8 mouse cellular contexts compared by ENCODE assay signal in the genomic region with DNA sequence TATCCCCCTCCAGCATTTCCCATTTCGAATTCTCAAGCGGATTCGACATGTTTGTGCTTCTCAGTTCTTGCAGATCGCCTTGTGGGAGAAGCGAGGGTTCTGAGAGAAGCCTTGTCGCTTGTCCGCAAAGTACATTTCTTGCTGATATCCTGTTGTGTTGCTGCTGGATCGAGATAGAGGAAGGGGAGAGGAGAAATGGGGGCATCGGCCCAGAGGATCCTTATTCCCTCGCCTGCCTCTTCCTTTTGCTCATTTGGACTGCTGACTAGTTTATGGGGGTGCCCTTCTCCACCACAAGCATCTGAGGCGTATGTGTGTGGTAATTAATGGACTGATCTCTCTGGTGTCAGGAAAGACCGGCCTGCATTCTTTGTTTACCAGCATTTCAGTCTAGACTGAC. TPM values are rescaled to one million over a fixed set of nuclear protein-coding genes. Genes with fewer than 3 reads are reported as not detected.
DNase-seq lines count a peak whose midpoint lies in the region; ATAC-seq and TF ChIP-seq lines count a peak whose summit lies in the region.
"Not testable (repeated sequence)": the region's sequence is repeated elsewhere in the genome, so short reads cannot be mapped to it uniquely, and the experiment has no call there.

No protein-coding gene starts in this region.

- TF ChIP-seq CTCF in E14TG2a.4 (conservative IDR thresholded peaks at IDR 0.05; ENCODE audit: low read length); spleen, adult 2 months (IDR thresholded peaks at IDR 0.05; ENCODE audit: extremely low read depth, insufficient read depth, insufficient read length, insufficient replicate concordance): not testable (repeated sequence)

- peak overlapping the region; percentile 54 for H3K4me2 ChIP-seq in embryonic facial prominence, embryonic 11.5 days (ENCODE audit: low read depth, low read length)
- H3K4me2 ChIP-seq in forebrain, embryonic 15.5 days (replicated peaks) = peak overlapping the region; percentile 82
- H3K4me2 ChIP-seq in kidney, embryonic 15.5 days = peak overlapping the region; percentile 64
- peak overlapping the region; percentile 80 for H3K4me2 ChIP-seq in liver, embryonic 12.5 days
- H3K4me2 ChIP-seq in midbrain, embryonic 12.5 days (replicated peaks) = peak overlapping the region; percentile 68

- H3K4me1 ChIP-seq in E14TG2a.4 (replicated peaks; ENCODE audit: low read depth, low read length) = peaks cover 46% of the 10 kb centered on the region
- H3K4me1 ChIP-seq in embryonic facial prominence, embryonic 11.5 days (ENCODE audit: control insufficient read depth, insufficient read depth, low read length); spleen, adult 2 months (ENCODE audit: control insufficient read depth, insufficient read depth, insufficient read length): not testable (repeated sequence)
- peaks cover 16% of the 10 kb centered on the region for H3K4me1 ChIP-seq in forebrain, embryonic 15.5 days
- peaks cover 13% of the 10 kb centered on the region for H3K4me1 ChIP-seq in hindbrain, embryonic 10.5 days (replicated peaks)
- H3K4me1 ChIP-seq in kidney, embryonic 15.5 days = peaks cover 15% of the 10 kb centered on the region
- peaks cover 31% of the 10 kb centered on the region for H3K4me1 ChIP-seq in liver, embryonic 12.5 days
- H3K4me1 ChIP-seq in midbrain, embryonic 12.5 days = peaks cover 15% of the 10 kb centered on the region

- not testable (repeated sequence) for H3K27me3 ChIP-seq in E14TG2a.4 (ENCODE audit: insufficient read depth, low read length); embryonic facial prominence, embryonic 11.5 days (ENCODE audit: control insufficient read depth, insufficient read depth, low read length); forebrain, embryonic 15.5 days; hindbrain, embryonic 10.5 days (ENCODE audit: insufficient read depth, poor library complexity, severe bottlenecking); kidney, embryonic 15.5 days; liver, embryonic 12.5 days (replicated peaks); midbrain, embryonic 12.5 days; spleen, adult 2 months (ENCODE audit: control insufficient read depth, insufficient read depth, low read length)

- TF ChIP-seq POLR2A in spleen, adult 2 months (IDR thresholded peaks at IDR 0.05; ENCODE audit: low read depth, low read length) = not testable (repeated sequence)

- DNase-seq in embryonic facial prominence, embryonic 11.5 days (ENCODE audit: low spot score); hindbrain, embryonic 10.5 days (ENCODE audit: low spot score); spleen, adult 2 months (ENCODE audit: low read depth in 1 of 2, low spot score in 2 of 2): not testable (repeated sequence)

- peak overlapping the region; percentile 89 for H3K4me3 ChIP-seq in E14TG2a.4 (replicated peaks; ENCODE audit: low read length)
- H3K4me3 ChIP-seq in embryonic facial prominence, embryonic 11.5 days (ENCODE audit: low read depth, low read length) = peak overlapping the region; percentile 65
- peak overlapping the region; percentile 71 for H3K4me3 ChIP-seq in forebrain, embryonic 15.5 days
- H3K4me3 ChIP-seq in hindbrain, embryonic 10.5 days = peak overlapping the region; percentile 83
- H3K4me3 ChIP-seq in kidney, embryonic 15.5 days (replicated peaks) = peak overlapping the region; percentile 81
- peak overlapping the region; percentile 76 for H3K4me3 ChIP-seq in liver, embryonic 12.5 days
- H3K4me3 ChIP-seq in midbrain, embryonic 12.5 days = peak overlapping the region; percentile 79
- peak overlapping the region; percentile 74 for H3K4me3 ChIP-seq in spleen, adult 2 months (ENCODE audit: extremely low read depth, insufficient read depth, insufficient read length)

- not testable (repeated sequence) for ATAC-seq in embryonic facial prominence, embryonic 11.5 days (replicated peaks; ENCODE audit: insufficient number of reproducible peaks, low FRiP score, low TSS enrichment, low read depth); forebrain, embryonic 15.5 days (replicated peaks); kidney, embryonic 15.5 days (replicated peaks; ENCODE audit: low FRiP score); liver, embryonic 12.5 days; midbrain, embryonic 12.5 days (ENCODE audit: low FRiP score, low read depth)

- 0 out of 2 replicates have a peak overlapping the region, but pooled peaks have one; percentile 41 for H3K27ac ChIP-seq in embryonic facial prominence, embryonic 11.5 days (replicated peaks; ENCODE audit: low read depth, low read length)
- H3K27ac ChIP-seq in forebrain, embryonic 15.5 days (replicated peaks); midbrain, embryonic 12.5 days (replicated peaks); spleen, adult 2 months (ENCODE audit: insufficient read depth, low read length): not testable (repeated sequence)
- peak overlapping the region; percentile 92 for H3K27ac ChIP-seq in hindbrain, embryonic 10.5 days
- peak overlapping the region; percentile 85 for H3K27ac ChIP-seq in kidney, embryonic 15.5 days
- peak overlapping the region; percentile 87 for H3K27ac ChIP-seq in liver, embryonic 12.5 days

- 3% methylated on average over 12 of the region's 12 CpGs for WGBS in embryonic facial prominence, embryonic 11.5 days
- 4% methylated on average over 12 of the region's 12 CpGs for WGBS in forebrain, embryonic 15.5 days
- under 1% methylated on average over 12 of the region's 12 CpGs for WGBS in hindbrain, embryonic 10.5 days
- under 1% methylated on average over 12 of the region's 12 CpGs for WGBS in kidney, embryonic 15.5 days
- 1% methylated on average over 11 of the region's 12 CpGs for WGBS in liver, embryonic 12.5 days (ENCODE audit: insufficient replicate concordance)
- WGBS in midbrain, embryonic 12.5 days = 2% methylated on average over 11 of the region's 12 CpGs
- 2% methylated on average over 12 of the region's 12 CpGs for WGBS in spleen, adult 2 months

- H3K36me3 ChIP-seq in E14TG2a.4 (ENCODE audit: insufficient read depth, low read length) = peaks cover 38% of the 10 kb centered on the region
- not testable (repeated sequence) for H3K36me3 ChIP-seq in embryonic facial prominence, embryonic 11.5 days (replicated peaks; ENCODE audit: control insufficient read depth, insufficient read depth, low read depth, low read length); forebrain, embryonic 15.5 days; midbrain, embryonic 12.5 days; spleen, adult 2 months (ENCODE audit: control insufficient read depth, insufficient read depth, low read length)
- H3K36me3 ChIP-seq in hindbrain, embryonic 10.5 days = peaks cover 20% of the 10 kb centered on the region
- peaks cover 14% of the 10 kb centered on the region for H3K36me3 ChIP-seq in kidney, embryonic 15.5 days
- H3K36me3 ChIP-seq in liver, embryonic 12.5 days = peaks cover 30% of the 10 kb centered on the region

- H3K9ac ChIP-seq in embryonic facial prominence, embryonic 11.5 days (replicated peaks; ENCODE audit: low read length) = peak overlapping the region; percentile 70
- H3K9ac ChIP-seq in forebrain, embryonic 15.5 days (replicated peaks) = peak overlapping the region; percentile 56
- H3K9ac ChIP-seq in kidney, embryonic 15.5 days = peak overlapping the region; percentile 64
- peak overlapping the region; percentile 86 for H3K9ac ChIP-seq in liver, embryonic 12.5 days
- peak overlapping the region; percentile 77 for H3K9ac ChIP-seq in midbrain, embryonic 12.5 days (replicated peaks)

- not testable (repeated sequence) for H3K9me3 ChIP-seq in E14TG2a.4 (ENCODE audit: low read length); embryonic facial prominence, embryonic 11.5 days (replicated peaks; ENCODE audit: control insufficient read depth, low read length); forebrain, embryonic 15.5 days; hindbrain, embryonic 10.5 days; kidney, embryonic 15.5 days (replicated peaks); liver, embryonic 12.5 days (replicated peaks); midbrain, embryonic 12.5 days

RNA-seq across cellular contexts. Expression of a gene that starts 0.7 kb away (rescaled TPM):
- polyA plus RNA-seq in embryonic facial prominence, embryonic 11.5 days (2014; fragmentation: Nextera tagmentation; extraction: Ambion mirVana) = 3.9 and 5.6 TPM in 2 replicates
- polyA plus RNA-seq in forebrain, embryonic 15.5 days (2015; fragmentation: Nextera tagmentation; extraction: Ambion mirVana) = 4.3 and 5.5 TPM in 2 replicates
- polyA plus RNA-seq in hindbrain, embryonic 10.5 days (2016; fragmentation: Nextera tagmentation; extraction: Ambion mirVana) = 9.2 and 12.0 TPM in 2 replicates
- 9.0 and 9.3 TPM in 2 replicates for polyA plus RNA-seq in kidney, embryonic 15.5 days (2015; fragmentation: Nextera tagmentation; extraction: Ambion mirVana)
- 6.6 and 8.1 TPM in 2 replicates for polyA plus RNA-seq in liver, embryonic 12.5 days (2016; fragmentation: Nextera tagmentation; extraction: Ambion mirVana)
- 6.3 and 9.1 TPM in 2 replicates for polyA plus RNA-seq in midbrain, embryonic 12.5 days (2016; fragmentation: Nextera tagmentation; extraction: Ambion mirVana)
- polyA plus RNA-seq in spleen, adult 2 months (2012; rRNA removed) = 6.8 and 7.6 TPM in 2 replicates

RNA-seq across cellular contexts. Expression of a gene that starts 15.3 kb away (rescaled TPM):
- 3.7 TPM in 2 replicates for polyA plus RNA-seq in embryonic facial prominence, embryonic 11.5 days (2014; fragmentation: Nextera tagmentation; extraction: Ambion mirVana)
- polyA plus RNA-seq in forebrain, embryonic 15.5 days (2015; fragmentation: Nextera tagmentation; extraction: Ambion mirVana) = 17.2 and 18.3 TPM in 2 replicates
- 4.5 and 8.2 TPM in 2 replicates for polyA plus RNA-seq in hindbrain, embryonic 10.5 days (2016; fragmentation: Nextera tagmentation; extraction: Ambion mirVana)
- polyA plus RNA-seq in kidney, embryonic 15.5 days (2015; fragmentation: Nextera tagmentation; extraction: Ambion mirVana) = 7.0 and 8.7 TPM in 2 replicates
- polyA plus RNA-seq in liver, embryonic 12.5 days (2016; fragmentation: Nextera tagmentation; extraction: Ambion mirVana) = 2.7 TPM in 2 replicates
- 11.6 and 11.9 TPM in 2 replicates for polyA plus RNA-seq in midbrain, embryonic 12.5 days (2016; fragmentation: Nextera tagmentation; extraction: Ambion mirVana)
- 103 and 131 TPM in 2 replicates for polyA plus RNA-seq in spleen, adult 2 months (2012; rRNA removed)

RNA-seq across cellular contexts. Expression of a gene that starts 21.8 kb away (rescaled TPM):
- polyA plus RNA-seq in embryonic facial prominence, embryonic 11.5 days (2014; fragmentation: Nextera tagmentation; extraction: Ambion mirVana) = 153 and 163 TPM in 2 replicates
- 144 and 150 TPM in 2 replicates for polyA plus RNA-seq in forebrain, embryonic 15.5 days (2015; fragmentation: Nextera tagmentation; extraction: Ambion mirVana)
- polyA plus RNA-seq in hindbrain, embryonic 10.5 days (2016; fragmentation: Nextera tagmentation; extraction: Ambion mirVana) = 186 and 189 TPM in 2 replicates
- polyA plus RNA-seq in kidney, embryonic 15.5 days (2015; fragmentation: Nextera tagmentation; extraction: Ambion mirVana) = 192 and 203 TPM in 2 replicates
- 119 and 129 TPM in 2 replicates for polyA plus RNA-seq in liver, embryonic 12.5 days (2016; fragmentation: Nextera tagmentation; extraction: Ambion mirVana)
- polyA plus RNA-seq in midbrain, embryonic 12.5 days (2016; fragmentation: Nextera tagmentation; extraction: Ambion mirVana) = 156 and 159 TPM in 2 replicates
- 87.9 and 131 TPM in 2 replicates for polyA plus RNA-seq in spleen, adult 2 months (2012; rRNA removed)

RNA-seq across cellular contexts. Expression of a gene that starts 23.5 kb away (rescaled TPM):
- polyA plus RNA-seq in embryonic facial prominence, embryonic 11.5 days (2014; fragmentation: Nextera tagmentation; extraction: Ambion mirVana) = 2.3 and 2.8 TPM in 2 replicates
- polyA plus RNA-seq in forebrain, embryonic 15.5 days (2015; fragmentation: Nextera tagmentation; extraction: Ambion mirVana) = 6.5 and 7.3 TPM in 2 replicates
- polyA plus RNA-seq in hindbrain, embryonic 10.5 days (2016; fragmentation: Nextera tagmentation; extraction: Ambion mirVana) = 2.0 TPM in 2 replicates
- 1.9 and 2.0 TPM in 2 replicates for polyA plus RNA-seq in kidney, embryonic 15.5 days (2015; fragmentation: Nextera tagmentation; extraction: Ambion mirVana)
- polyA plus RNA-seq in liver, embryonic 12.5 days (2016; fragmentation: Nextera tagmentation; extraction: Ambion mirVana) = 0.29 and 0.36 TPM in 2 replicates
- 3.3 and 3.6 TPM in 2 replicates for polyA plus RNA-seq in midbrain, embryonic 12.5 days (2016; fragmentation: Nextera tagmentation; extraction: Ambion mirVana)
- 7.3 and 9.6 TPM in 2 replicates for polyA plus RNA-seq in spleen, adult 2 months (2012; rRNA removed)

RNA-seq across cellular contexts. Expression of a gene that starts 55.4 kb away (rescaled TPM):
- polyA plus RNA-seq in embryonic facial prominence, embryonic 11.5 days (2014; fragmentation: Nextera tagmentation; extraction: Ambion mirVana) = 10.1 and 11.9 TPM in 2 replicates
- 15.8 and 17.2 TPM in 2 replicates for polyA plus RNA-seq in forebrain, embryonic 15.5 days (2015; fragmentation: Nextera tagmentation; extraction: Ambion mirVana)
- polyA plus RNA-seq in hindbrain, embryonic 10.5 days (2016; fragmentation: Nextera tagmentation; extraction: Ambion mirVana) = 16.5 and 19.9 TPM in 2 replicates
- polyA plus RNA-seq in kidney, embryonic 15.5 days (2015; fragmentation: Nextera tagmentation; extraction: Ambion mirVana) = 18.4 and 20.0 TPM in 2 replicates
- 8.9 and 9.2 TPM in 2 replicates for polyA plus RNA-seq in liver, embryonic 12.5 days (2016; fragmentation: Nextera tagmentation; extraction: Ambion mirVana)
- 18.5 and 19.9 TPM in 2 replicates for polyA plus RNA-seq in midbrain, embryonic 12.5 days (2016; fragmentation: Nextera tagmentation; extraction: Ambion mirVana)
- 13.7 and 25.0 TPM in 2 replicates for polyA plus RNA-seq in spleen, adult 2 months (2012; rRNA removed)
